Mouse (Mus musculus) C2C12 (cell line): ENCODE results near the gene Ccnd3. TPM values are rescaled to one million over a fixed set of nuclear protein-coding genes. Genes with fewer than 3 reads are reported as not detected.

Experiments
- H3K27me3 ChIP-seq: one replicate; pipeline ENCODE4 v1.6.1; 2011; ENCODE audit not compliant: control insufficient read depth, insufficient read depth, insufficient read length
- H3K36me3 ChIP-seq: one replicate; pipeline ENCODE4 v1.6.1; 2011; ENCODE audit not compliant: control insufficient read depth, insufficient read depth
- H3K4me3 ChIP-seq: one replicate; pipeline ENCODE4 v1.5.1; 2011; ENCODE audit warnings: mild to moderate bottlenecking, control low read depth; ENCODE audit not compliant: poor library complexity, insufficient read depth, severe bottlenecking
- H3K79me2 ChIP-seq: one replicate; pipeline ENCODE4 v1.6.1; 2011; ENCODE audit not compliant: control insufficient read depth, insufficient read depth
- H3K79me3 ChIP-seq: one replicate; pipeline ENCODE4 v1.6.1; 2011; ENCODE audit warnings: low read depth, control low read depth
- H3ac ChIP-seq: one replicate; pipeline ENCODE3; 2011; ENCODE audit warnings: low read depth; ENCODE audit not compliant: control insufficient read depth, insufficient read length
- CEBPB ChIP-seq: IDR thresholded peaks from one replicate; pipeline ENCODE4 v1.6.1; 2011; ENCODE audit warnings: low read depth, mild to moderate bottlenecking, control low read depth, moderate library complexity
- CTCF ChIP-seq: IDR thresholded peaks from one replicate; pipeline ENCODE4 v1.5.1; 2011; ENCODE audit not compliant: control insufficient read depth, insufficient read depth, insufficient read length
- FOSL1 ChIP-seq: IDR thresholded peaks from one replicate; pipeline ENCODE4 v1.8.0; 2011; ENCODE audit warnings: mild to moderate bottlenecking, low read length; ENCODE audit not compliant: poor library complexity, insufficient read depth, severe bottlenecking
- MAX ChIP-seq: IDR thresholded peaks from one replicate; pipeline ENCODE4 v1.6.1; 2011; ENCODE audit warnings: mild to moderate bottlenecking, control low read depth
- MYOD1 ChIP-seq: IDR thresholded peaks from one replicate; pipeline ENCODE4 v1.6.1; 2011; ENCODE audit warnings: low read depth; ENCODE audit not compliant: control insufficient read depth, insufficient read length
- MYOG ChIP-seq: IDR thresholded peaks from one replicate; pipeline ENCODE4 v1.6.1; 2011; ENCODE audit not compliant: control insufficient read depth, insufficient read length; ENCODE audit errors: extremely low read depth
- USF1 ChIP-seq: IDR thresholded peaks from one replicate; pipeline ENCODE4 v1.6.1; 2011; ENCODE audit warnings: low read depth, mild to moderate bottlenecking, control low read depth, moderate library complexity
- polyA plus RNA-seq: library from polyadenylated mRNA; unstranded; fragments of >200 nt; fragmentation: generic; extraction: Trizol; gene quantifications from one replicate; pipeline ENCODE4 v1.2.1, GENCODE M21; 2012; ENCODE audit warnings: missing spikeins

Gene Ccnd3
- polyA plus RNA-seq, 1 experiment, result 217 TPM

DNA sequence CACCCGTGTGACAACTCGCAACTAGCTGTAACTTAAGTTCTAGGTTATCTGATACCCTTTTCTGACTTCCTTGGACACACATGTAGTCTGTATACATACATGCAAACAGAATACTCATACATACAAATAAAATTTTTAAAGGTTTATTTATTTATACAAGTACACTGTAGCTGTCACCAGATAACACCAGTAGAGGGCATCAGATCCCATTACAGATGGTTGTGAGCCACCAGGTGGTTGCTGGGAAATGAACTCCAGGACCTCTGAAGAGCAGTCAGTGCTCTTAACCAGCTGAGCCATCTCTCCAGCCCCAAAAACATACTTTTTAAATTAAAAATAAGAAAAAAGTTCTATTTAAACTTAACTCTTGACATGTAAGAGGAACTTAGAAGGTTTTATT is 138.1 kb downstream of the Ccnd3 start:
- H3K4me3 ChIP-seq, result no peak overlapping the region
- H3K79me3 ChIP-seq, result no peaks in the 10 kb centered on the region
- no peaks in the 10 kb centered on the region for H3K27me3 ChIP-seq
- H3K79me2 ChIP-seq, result no peaks in the 10 kb centered on the region
- H3K36me3 ChIP-seq, result no peaks in the 10 kb centered on the region
- TF ChIP-seq CTCF (no peak), FOSL1 (no peak), USF1 (no peak), MYOG (no peak), CEBPB (no peak), MAX (no peak), MYOD1 (no peak)
- H3ac ChIP-seq, result no peak overlapping the region

DNA sequence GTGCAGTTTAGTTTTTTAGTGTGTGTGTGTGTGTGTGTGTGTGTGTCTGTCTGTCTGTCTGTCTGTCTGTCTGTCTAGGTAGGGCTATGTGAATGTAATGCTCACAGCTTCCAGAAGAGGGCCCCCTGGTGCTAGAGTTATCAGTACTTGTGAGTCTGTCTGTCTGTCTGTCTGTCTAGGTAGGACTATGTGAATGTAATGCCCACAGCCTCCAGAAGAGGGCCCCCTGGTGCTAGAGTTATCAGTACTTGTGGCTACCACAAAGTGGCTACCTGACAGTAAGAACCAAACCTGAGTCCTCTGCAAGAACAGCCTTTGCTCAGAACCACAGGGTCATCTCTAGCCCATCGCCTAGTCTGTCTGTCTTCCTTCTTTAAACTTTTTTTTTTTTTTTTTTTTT is 141.8 kb downstream of the Ccnd3 start:
- TF ChIP-seq FOSL1, result no peak
- no peak for TF ChIP-seq CEBPB
- no peak for TF ChIP-seq MAX
- no peak for TF ChIP-seq MYOD1
- TF ChIP-seq MYOG, result no peak
- TF ChIP-seq USF1, result no peak
- no peak for TF ChIP-seq CTCF
- peaks cover 8% of the 10 kb centered on the region for H3K36me3 ChIP-seq

DNA sequence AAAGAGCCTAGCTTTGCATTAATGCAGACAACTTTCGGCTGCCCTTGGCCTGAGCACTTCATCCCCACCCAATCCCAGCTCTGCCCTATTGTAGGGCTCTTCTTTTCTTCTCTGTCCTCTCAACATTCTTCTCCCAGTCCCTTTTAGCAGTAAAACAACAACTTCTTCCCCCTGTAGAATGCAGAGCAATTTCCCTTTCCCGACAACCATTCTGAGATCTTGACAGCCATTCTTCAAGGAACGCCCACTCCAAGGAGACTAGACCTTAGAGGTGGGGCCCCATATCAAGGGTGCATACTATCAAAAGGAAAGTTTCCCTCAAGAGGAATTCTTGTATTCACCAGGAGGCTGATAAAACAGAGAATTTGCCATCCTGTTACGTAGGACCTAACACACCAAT is 144.1 kb downstream of the Ccnd3 start:
- no peaks in the 10 kb centered on the region for H3K27me3 ChIP-seq
- H3K36me3 ChIP-seq, result peaks cover 8% of the 10 kb centered on the region
- H3K4me3 ChIP-seq, result no peak overlapping the region
- no peak overlapping the region for H3ac ChIP-seq
- H3K79me2 ChIP-seq, result no peaks in the 10 kb centered on the region
- TF ChIP-seq USF1 (no peak), CTCF (no peak), MYOD1 (no peak), FOSL1 (no peak), MYOG (no peak)
- no peaks in the 10 kb centered on the region for H3K79me3 ChIP-seq

More for the DNA sequence above, 141.8 kb downstream of the Ccnd3 start:
- no peaks in the 10 kb centered on the region for H3K27me3 ChIP-seq
- no peaks in the 10 kb centered on the region for H3K79me3 ChIP-seq
- H3K79me2 ChIP-seq, result no peaks in the 10 kb centered on the region
- H3K4me3 ChIP-seq, result no peak overlapping the region
- H3ac ChIP-seq, result no peak overlapping the region

Other genes with a start within 250 kb of the Ccnd3 start
- 88.2 TPM for gene Mrps10, start 136.2 kb upstream of the Ccnd3 start, polyA plus RNA-seq
- gene Guca1b, start 119.7 kb upstream of the Ccnd3 start, polyA plus RNA-seq, result 0.11 TPM
- 0.48 TPM for gene Guca1a, start 104.5 kb upstream of the Ccnd3 start, polyA plus RNA-seq
- 0.13 TPM for gene AI661453, start 68.4 kb upstream of the Ccnd3 start, polyA plus RNA-seq
- not detected for gene 1700001C19Rik, start 67.7 kb upstream of the Ccnd3 start, polyA plus RNA-seq
- 12.2 TPM for gene Taf8, start 2.8 kb upstream of the Ccnd3 start, polyA plus RNA-seq
- 42.6 TPM for gene Bysl, start 106.4 kb downstream of the Ccnd3 start, polyA plus RNA-seq
- gene Med20, start 106.5 kb downstream of the Ccnd3 start, polyA plus RNA-seq, result 25.8 TPM
- 1.3 TPM for gene Gm20517, start 106.5 kb downstream of the Ccnd3 start, polyA plus RNA-seq
- gene Usp49, start 125.6 kb downstream of the Ccnd3 start, polyA plus RNA-seq, result 3.2 TPM
- 223 TPM for gene Tomm6, start 183.3 kb downstream of the Ccnd3 start, polyA plus RNA-seq
- gene Frs3, start 184.0 kb downstream of the Ccnd3 start, polyA plus RNA-seq, result 2.2 TPM
- gene Gm21981, start 189.4 kb downstream of the Ccnd3 start, polyA plus RNA-seq, result 1.3 TPM
- 0.12 TPM for gene Prickle4, start 189.7 kb downstream of the Ccnd3 start, polyA plus RNA-seq
- not detected for gene Pgc, start 221.8 kb downstream of the Ccnd3 start, polyA plus RNA-seq
- gene Tfeb, start 232.0 kb downstream of the Ccnd3 start, polyA plus RNA-seq, result 7.6 TPM